Mouse (Mus musculus): Measurements from ENCODE around the gene Gm20388. TPM values are rescaled to one million over a fixed set of nuclear protein-coding genes. Genes with fewer than 3 reads are reported as not detected.

The Gm20388 gene
- polyA plus RNA-seq, 1 experiment from 2014 or later: not detected

DNA sequence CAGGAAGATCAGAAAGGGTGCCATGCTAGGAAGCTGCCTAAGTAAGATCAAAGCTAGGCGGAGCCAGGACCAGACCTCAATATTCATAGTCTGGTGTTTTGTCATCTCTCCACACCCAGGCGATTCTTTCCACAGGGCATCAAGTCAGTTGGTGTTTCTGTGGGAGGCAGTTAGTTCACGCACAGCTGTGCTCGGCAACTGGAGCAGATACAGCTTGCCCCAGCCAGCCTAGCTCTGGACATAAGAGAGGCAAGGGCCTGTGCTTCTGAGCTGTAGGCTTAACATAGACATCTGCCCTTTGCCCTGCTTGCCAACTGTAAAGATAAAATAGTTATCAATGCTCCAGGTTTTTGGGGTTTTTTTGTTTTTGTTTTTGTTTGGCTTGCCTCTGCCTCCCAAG is 3721.6 kb downstream of the Gm20388 start:
- ATAC-seq (ENCODE audit: low FRiP score): no peak
- WGBS: 80% methylated on average over 4 of the region's 4 CpGs

DNA sequence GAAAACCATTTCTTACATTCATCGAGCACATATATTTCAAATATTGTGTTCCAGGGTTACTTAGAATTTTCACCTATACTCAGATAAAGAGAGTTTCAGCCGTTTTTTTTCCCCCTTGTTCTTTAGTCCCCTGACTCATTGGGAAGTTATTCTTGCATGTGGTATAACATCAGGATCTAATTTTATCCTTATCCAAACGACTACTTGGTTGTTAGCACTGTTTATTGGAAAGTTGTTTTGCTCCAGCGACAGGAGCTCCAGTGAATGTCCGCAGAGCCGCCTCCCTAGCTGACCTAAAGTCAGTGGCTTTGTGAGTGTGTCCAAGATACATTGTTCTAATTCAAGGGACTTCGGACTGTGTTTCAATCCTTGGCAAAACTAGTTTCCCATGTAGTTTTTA is 3723.2 kb downstream of the Gm20388 start:
- H3K4me2 ChIP-seq (replicated peaks): no peak overlapping the region
- H3K27ac ChIP-seq: no peak overlapping the region
- no peak overlapping the region for H3K9ac ChIP-seq
- H3K27me3 ChIP-seq (ENCODE audit: control insufficient read depth, insufficient read depth, low read length): no peaks in the 10 kb centered on the region
- no peak overlapping the region for H3K4me3 ChIP-seq (replicated peaks; ENCODE audit: low read length)
- ATAC-seq (ENCODE audit: low FRiP score) (no peak), DNase-seq (ENCODE audit: low spot score) (no peak)
- H3K4me1 ChIP-seq (replicated peaks; ENCODE audit: control insufficient read depth, insufficient read depth, low read length): peaks cover 12% of the 10 kb centered on the region
- no peaks in the 10 kb centered on the region for H3K9me3 ChIP-seq (ENCODE audit: control insufficient read depth, low read length)
- WGBS: 72% methylated on average over 7 of the region's 7 CpGs
- H3K36me3 ChIP-seq (replicated peaks; ENCODE audit: control insufficient read depth, insufficient read depth): no peaks in the 10 kb centered on the region

More for the DNA sequence above, 3721.6 kb downstream of the Gm20388 start:
- H3K27ac ChIP-seq: no peak overlapping the region
- H3K4me2 ChIP-seq (replicated peaks): no peak overlapping the region
- H3K27me3 ChIP-seq (ENCODE audit: control insufficient read depth, insufficient read depth, low read length): peaks cover 7% of the 10 kb centered on the region
- no peak overlapping the region for H3K4me3 ChIP-seq (replicated peaks; ENCODE audit: low read length)
- no peak overlapping the region for H3K9ac ChIP-seq
- no peaks in the 10 kb centered on the region for H3K36me3 ChIP-seq (replicated peaks; ENCODE audit: control insufficient read depth, insufficient read depth)
- H3K4me1 ChIP-seq (replicated peaks; ENCODE audit: control insufficient read depth, insufficient read depth, low read length): peaks cover 12% of the 10 kb centered on the region
- H3K9me3 ChIP-seq (ENCODE audit: control insufficient read depth, low read length): no peaks in the 10 kb centered on the region
- no peak for DNase-seq (ENCODE audit: low spot score)

DNA sequence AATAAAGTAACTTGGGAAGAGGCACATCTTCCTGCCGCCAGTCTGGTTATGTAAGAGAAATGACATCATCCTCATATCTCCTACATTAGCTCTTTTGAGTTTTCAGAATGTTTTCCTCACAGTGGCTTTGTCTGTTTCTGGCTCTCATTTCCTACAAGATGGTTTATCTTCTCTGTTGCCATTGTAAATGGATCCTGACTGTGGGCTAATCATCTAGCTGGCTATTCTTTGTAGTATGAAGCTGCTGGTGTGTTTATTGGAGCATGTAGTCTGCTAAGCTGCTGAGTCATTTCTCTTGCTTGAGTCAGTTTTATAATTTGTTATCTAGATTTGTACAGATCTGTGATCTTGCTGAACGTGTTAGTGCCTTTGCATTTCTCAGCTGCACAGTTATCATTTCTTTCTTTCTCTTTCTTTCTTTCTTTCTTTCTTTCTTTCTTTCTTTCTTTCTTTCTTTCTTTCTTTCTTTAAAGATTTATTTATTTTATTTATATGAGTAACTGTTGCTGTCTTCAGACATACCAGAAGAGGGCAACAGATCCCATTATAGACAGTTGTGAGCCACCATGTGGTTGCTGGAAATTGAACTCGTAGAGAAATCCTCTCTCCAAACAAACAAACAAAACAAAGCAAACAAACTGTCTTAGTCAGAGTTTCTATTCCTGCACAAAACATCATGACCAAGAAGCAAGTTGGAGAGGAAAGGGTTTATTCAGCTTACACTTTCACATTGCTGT is 3723.9 kb downstream of the Gm20388 start:
- H3K27ac ChIP-seq: no peak overlapping the region
- H3K27me3 ChIP-seq (ENCODE audit: control insufficient read depth, insufficient read depth, low read length): no peaks in the 10 kb centered on the region
- DNase-seq (ENCODE audit: low spot score): no peak
- no peak overlapping the region for H3K9ac ChIP-seq
- no peak for ATAC-seq (ENCODE audit: low FRiP score)
- H3K4me1 ChIP-seq (replicated peaks; ENCODE audit: control insufficient read depth, insufficient read depth, low read length): 0 out of 2 replicates have a peak, but pooled peaks cover 8% of the 10 kb centered on the region
- WGBS: 48% methylated on average over 3 of the region's 3 CpGs
- no peaks in the 10 kb centered on the region for H3K9me3 ChIP-seq (ENCODE audit: control insufficient read depth, low read length)
- no peaks in the 10 kb centered on the region for H3K36me3 ChIP-seq (replicated peaks; ENCODE audit: control insufficient read depth, insufficient read depth)
- no peak overlapping the region for H3K4me3 ChIP-seq (replicated peaks; ENCODE audit: low read length)
- no peak overlapping the region for H3K4me2 ChIP-seq (replicated peaks)

DNA sequence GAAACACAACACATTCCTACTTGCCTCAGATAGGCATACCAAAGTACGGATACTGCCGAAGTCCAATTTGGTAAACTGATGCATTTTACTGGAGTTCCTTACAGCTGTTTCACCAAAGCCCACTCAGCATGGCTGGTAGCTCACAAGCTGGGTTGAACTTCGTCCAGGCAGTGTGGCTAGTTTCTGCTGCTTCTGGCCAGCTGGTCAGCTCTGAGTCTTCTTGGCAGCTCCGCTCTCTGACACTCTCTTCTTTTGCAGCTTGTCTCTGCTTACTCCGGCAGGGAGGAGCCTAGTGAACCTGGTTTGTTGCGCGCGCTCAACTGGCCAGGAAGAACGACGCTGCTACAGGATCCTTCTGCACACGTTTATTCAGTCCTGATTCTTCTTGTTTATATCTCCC is 3725.0 kb downstream of the Gm20388 start:
- no peak overlapping the region for H3K4me2 ChIP-seq (replicated peaks)
- 82% methylated on average over 11 of the region's 11 CpGs for WGBS
- no peak overlapping the region for H3K4me3 ChIP-seq (replicated peaks; ENCODE audit: low read length)
- no peak overlapping the region for H3K27ac ChIP-seq
- no peak for ATAC-seq (ENCODE audit: low FRiP score)
- no peaks in the 10 kb centered on the region for H3K36me3 ChIP-seq (replicated peaks; ENCODE audit: control insufficient read depth, insufficient read depth)
- DNase-seq (ENCODE audit: low spot score): no peak
- H3K4me1 ChIP-seq (replicated peaks; ENCODE audit: control insufficient read depth, insufficient read depth, low read length): 0 out of 2 replicates have a peak, but pooled peaks cover 2% of the 10 kb centered on the region
- no peak overlapping the region for H3K9ac ChIP-seq
- no peaks in the 10 kb centered on the region for H3K27me3 ChIP-seq (ENCODE audit: control insufficient read depth, insufficient read depth, low read length)
- no peaks in the 10 kb centered on the region for H3K9me3 ChIP-seq (ENCODE audit: control insufficient read depth, low read length)

DNA sequence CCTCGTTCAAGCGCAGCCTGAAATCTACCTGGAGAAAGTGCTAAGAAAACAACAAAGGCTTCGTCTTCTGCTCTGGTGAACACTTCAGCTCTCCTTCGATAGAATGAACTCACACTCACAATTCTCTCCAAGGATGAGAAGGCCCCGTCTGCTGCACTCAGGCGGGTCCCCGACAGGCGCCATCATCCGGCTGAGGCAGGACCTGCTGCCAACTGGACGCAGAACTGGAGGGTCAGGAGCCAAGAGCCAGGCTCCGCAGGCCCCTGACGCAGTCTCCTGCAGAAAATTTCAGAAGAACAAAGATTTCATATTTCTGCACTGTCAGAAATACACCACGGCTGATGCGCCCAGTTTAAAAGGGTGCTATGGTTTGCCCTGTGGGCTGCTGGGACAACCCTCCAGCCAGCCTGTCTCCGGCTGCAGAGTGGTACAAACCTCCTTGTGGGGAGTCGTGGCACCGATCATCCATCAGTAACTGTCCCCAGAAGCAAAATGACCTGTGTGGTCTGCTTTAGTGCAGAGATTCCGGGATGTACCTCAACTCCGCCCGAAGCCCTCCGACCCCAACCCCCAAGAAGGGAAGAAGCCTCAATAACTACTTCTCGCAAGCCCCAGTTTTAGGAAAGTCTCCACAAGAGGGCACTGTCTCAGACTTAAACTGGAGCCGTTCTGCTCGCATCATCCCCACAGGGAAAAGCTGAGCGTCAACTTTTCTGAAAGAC is 3732.8 kb downstream of the Gm20388 start:
- 0 out of 2 replicates have a peak, but pooled peaks cover 7% of the 10 kb centered on the region for H3K27me3 ChIP-seq (ENCODE audit: control insufficient read depth, insufficient read depth, low read length)
- H3K27ac ChIP-seq: no peak overlapping the region
- H3K4me2 ChIP-seq (replicated peaks): peak overlapping the region; percentile 45
- H3K9me3 ChIP-seq (ENCODE audit: control insufficient read depth, low read length): no peaks in the 10 kb centered on the region
- peak; percentile 89 for DNase-seq (ENCODE audit: low spot score)
- no peak overlapping the region for H3K9ac ChIP-seq
- 0 out of 2 replicates have a peak, but pooled peaks cover 4% of the 10 kb centered on the region for H3K4me1 ChIP-seq (replicated peaks; ENCODE audit: control insufficient read depth, insufficient read depth, low read length)
- 13% methylated on average over 25 of the region's 25 CpGs for WGBS
- ATAC-seq (ENCODE audit: low FRiP score): no peak
- H3K4me3 ChIP-seq (replicated peaks; ENCODE audit: low read length): peak overlapping the region; percentile 19
- no peaks in the 10 kb centered on the region for H3K36me3 ChIP-seq (replicated peaks; ENCODE audit: control insufficient read depth, insufficient read depth)

DNA sequence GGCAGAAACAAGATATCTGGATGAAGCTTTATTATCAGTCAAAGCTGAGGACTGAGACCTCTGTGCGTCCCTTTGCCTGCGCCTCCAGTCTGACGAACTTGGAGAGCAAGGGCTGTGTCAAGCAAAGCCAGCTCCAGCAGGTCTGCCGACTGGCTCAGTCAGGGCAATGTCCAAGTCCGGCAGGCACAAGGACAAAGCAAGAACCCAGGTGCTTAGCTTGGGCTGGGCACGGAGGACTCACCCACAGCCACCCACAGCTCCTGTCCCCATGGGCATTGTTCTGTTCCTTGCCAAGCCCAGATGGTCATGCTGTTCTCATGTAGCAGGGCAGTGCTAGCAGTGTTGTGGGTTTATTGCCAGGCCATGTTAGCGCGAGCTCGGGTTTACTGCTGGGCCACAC is 3734.6 kb downstream of the Gm20388 start:
- 76% methylated on average over 9 of the region's 9 CpGs for WGBS
- Histone ChIP-seq H3K9ac (no peak overlapping the region), H3K36me3 (replicated peaks; ENCODE audit: control insufficient read depth, insufficient read depth) (no peaks in the 10 kb centered on the region), H3K27me3 (ENCODE audit: control insufficient read depth, insufficient read depth, low read length) (0 out of 2 replicates have a peak, but pooled peaks cover 7% of the 10 kb centered on the region), H3K27ac (no peak overlapping the region), H3K4me3 (replicated peaks; ENCODE audit: low read length) (no peak overlapping the region), H3K9me3 (ENCODE audit: control insufficient read depth, low read length) (no peaks in the 10 kb centered on the region), H3K4me2 (replicated peaks) (no peak overlapping the region), H3K4me1 (replicated peaks; ENCODE audit: control insufficient read depth, insufficient read depth, low read length) (0 out of 2 replicates have a peak, but pooled peaks cover 4% of the 10 kb centered on the region)
- DNase-seq (ENCODE audit: low spot score): no peak
- ATAC-seq (ENCODE audit: low FRiP score): no peak

DNA sequence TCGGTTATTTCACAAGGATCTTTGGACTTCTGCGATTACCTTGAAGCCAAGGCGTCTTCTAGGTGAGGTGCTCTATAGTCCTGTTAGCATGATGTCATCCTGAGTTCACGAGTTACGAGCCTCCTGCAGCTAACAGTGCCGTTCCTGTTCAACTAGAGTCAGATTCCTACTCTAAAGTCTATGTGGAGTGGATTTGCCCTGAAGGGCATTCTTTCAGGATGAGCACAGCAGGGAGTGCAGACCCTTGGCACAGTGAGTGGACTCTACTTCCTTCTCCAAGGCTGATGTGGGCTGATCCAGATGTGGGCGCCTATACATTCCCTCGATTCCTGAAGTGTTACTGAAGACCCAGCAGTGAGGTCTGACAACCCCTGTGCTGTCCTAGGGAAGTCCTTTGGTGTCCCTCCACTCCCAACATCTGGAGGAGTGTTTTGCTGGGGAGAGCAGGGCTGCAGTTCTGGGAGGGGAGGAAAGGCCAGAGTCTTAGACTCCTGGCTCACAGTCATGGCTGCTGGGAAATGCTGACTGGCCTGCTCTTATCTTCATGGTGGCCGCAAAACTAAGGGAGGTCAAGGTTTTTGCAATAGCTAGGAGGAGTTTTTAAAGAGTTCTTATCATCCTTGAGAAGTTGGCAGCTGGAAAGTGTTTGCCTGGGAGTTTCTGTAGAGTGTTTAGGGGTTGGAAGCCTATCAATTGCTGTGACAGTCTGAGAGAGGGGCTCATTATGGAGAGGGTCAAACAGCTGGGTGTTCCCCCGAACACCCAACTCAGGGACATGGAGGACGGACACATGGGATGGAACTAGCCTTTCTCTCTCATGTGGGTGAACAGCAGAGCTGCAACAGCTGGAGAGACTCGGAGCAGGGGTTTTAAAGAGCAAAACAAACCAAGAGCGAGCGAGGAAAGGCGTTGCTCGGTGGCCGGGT is 3737.9 kb downstream of the Gm20388 start:
- Histone ChIP-seq H3K9ac (no peak overlapping the region), H3K4me3 (replicated peaks; ENCODE audit: low read length) (no peak overlapping the region), H3K27me3 (ENCODE audit: control insufficient read depth, insufficient read depth, low read length) (no peaks in the 10 kb centered on the region), H3K4me2 (replicated peaks) (no peak overlapping the region), H3K36me3 (replicated peaks; ENCODE audit: control insufficient read depth, insufficient read depth) (no peaks in the 10 kb centered on the region), H3K4me1 (replicated peaks; ENCODE audit: control insufficient read depth, insufficient read depth, low read length) (0 out of 2 replicates have a peak, but pooled peaks cover 2% of the 10 kb centered on the region), H3K27ac (no peak overlapping the region), H3K9me3 (ENCODE audit: control insufficient read depth, low read length) (no peaks in the 10 kb centered on the region)
- no peak for ATAC-seq (ENCODE audit: low FRiP score)
- DNase-seq (ENCODE audit: low spot score): no peak
- 80% methylated on average over 17 of the region's 17 CpGs for WGBS

DNA sequence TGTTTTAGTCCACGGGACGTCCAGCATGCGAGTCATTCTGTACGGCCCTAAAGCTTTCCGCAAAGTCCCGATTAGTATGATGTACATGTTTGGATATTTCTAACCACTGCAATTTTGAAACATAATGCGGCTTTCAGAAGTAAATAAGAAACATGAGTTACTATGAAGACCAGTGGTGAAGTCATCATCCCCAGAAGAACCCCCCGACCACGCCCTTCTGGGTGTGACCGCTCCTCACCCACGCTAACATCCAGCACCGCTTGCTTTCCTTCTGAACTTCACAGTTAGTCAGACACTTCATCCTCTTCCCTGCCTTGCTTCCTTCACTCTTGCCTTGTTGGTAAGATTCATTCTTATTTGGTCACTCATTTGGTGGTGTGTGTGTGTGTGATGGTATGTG is 3738.8 kb downstream of the Gm20388 start:
- Histone ChIP-seq H3K9ac (no peak overlapping the region), H3K27ac (no peak overlapping the region), H3K4me3 (replicated peaks; ENCODE audit: low read length) (no peak overlapping the region), H3K4me1 (replicated peaks; ENCODE audit: control insufficient read depth, insufficient read depth, low read length) (no peaks in the 10 kb centered on the region), H3K27me3 (ENCODE audit: control insufficient read depth, insufficient read depth, low read length) (no peaks in the 10 kb centered on the region), H3K4me2 (replicated peaks) (no peak overlapping the region), H3K9me3 (ENCODE audit: control insufficient read depth, low read length) (no peaks in the 10 kb centered on the region), H3K36me3 (replicated peaks; ENCODE audit: control insufficient read depth, insufficient read depth) (no peaks in the 10 kb centered on the region)
- WGBS: 93% methylated on average over 12 of the region's 12 CpGs
- DNase-seq (ENCODE audit: low spot score) (no peak), ATAC-seq (ENCODE audit: low FRiP score) (no peak)
